Mouse (Mus musculus) adrenal gland (tissue): ENCODE measurements at regions not wholly inside any gene's neighbourhood (a gene's known extent, or its start where the extent isn't known, plus 50 kb on each side); places are given as distances from the start of the nearest gene placed in this dataset.

Experiments
- intact Hi-C: fragments of 180-260 bp; cut with DNase I; formaldehyde crosslinking; loops from one replicate; pipeline ENCODE4 v1.15.1; 2025

DNA sequence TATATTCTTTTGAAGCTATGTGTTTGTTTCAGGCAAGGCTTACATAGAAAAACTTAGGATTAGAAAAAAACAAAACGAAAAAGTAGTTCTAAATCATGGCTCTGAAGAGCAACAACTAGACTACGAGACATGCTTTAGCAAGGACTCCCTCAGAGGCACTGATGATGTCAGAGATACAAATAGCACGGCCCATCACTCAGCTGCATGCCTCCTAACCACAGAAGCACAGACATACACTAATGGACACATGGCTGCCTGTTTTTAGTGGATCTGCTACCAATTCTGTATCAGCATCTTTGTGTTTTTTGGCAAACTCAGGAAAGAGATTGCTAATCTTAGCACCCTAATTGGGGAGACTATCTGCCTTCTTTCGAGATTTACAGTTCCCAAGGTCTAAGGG lies 138.6 kb upstream of the Nt5c1b start:
- intact Hi-C loops: no loop called here

- intact Hi-C loops: no loop called here
Observed at GRCm38 (mm10) chr12:10231683-10232082, 138.1 kb upstream of the Nt5c1b start.

- intact Hi-C loops: no loop called here
Observed at GRCm38 (mm10) chr12:10248110-10248509, 121.7 kb upstream of the Nt5c1b start.

GRCm38 (mm10) chr12:10256385-10256784 lies 113.4 kb upstream of the Nt5c1b start:
- intact Hi-C loops: no loop called here

- intact Hi-C loops: no loop called here
Observed at GRCm38 (mm10) chr12:10266201-10266600, 103.6 kb upstream of the Nt5c1b start.

DNA sequence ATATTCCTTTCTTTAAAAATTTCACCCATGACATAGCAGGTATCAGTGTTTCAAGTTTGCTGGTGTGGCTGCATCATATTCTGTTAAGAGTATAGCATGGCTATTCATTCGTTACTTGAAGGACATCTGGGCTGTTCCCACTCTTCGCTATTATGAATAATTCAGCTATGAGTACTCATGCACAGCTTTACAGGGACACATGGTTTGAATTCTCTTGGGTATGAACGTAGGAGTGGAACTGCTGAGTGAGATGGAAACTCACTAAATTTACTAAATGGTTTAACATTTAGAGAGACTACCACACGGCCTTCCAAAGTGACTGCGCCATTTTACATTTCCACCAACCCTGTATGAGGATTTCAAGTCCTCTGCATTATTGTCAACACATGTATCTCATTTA lies 97.7 kb upstream of the Nt5c1b start:
- intact Hi-C loops: no loop called here

DNA sequence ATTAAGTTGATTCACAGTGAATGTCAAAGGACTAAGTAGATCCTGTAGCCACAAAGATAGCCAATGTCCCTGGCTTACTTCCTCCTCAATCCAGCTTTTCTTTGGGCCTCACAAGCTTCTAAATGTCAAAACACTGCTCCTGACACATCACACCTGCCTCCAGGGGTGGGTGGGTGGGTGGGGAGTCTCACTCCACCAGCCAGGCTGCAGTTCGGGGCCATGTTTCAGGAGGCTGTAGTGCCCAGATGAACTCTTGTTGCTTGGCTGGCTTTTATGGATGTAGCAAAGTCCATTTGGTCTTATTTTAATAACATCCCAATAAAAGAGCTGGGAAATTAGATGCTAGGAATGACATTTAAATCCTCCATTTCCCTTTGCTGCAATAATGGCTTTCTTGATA lies 94.5 kb upstream of the Nt5c1b start:
- intact Hi-C loops: no loop called here

DNA sequence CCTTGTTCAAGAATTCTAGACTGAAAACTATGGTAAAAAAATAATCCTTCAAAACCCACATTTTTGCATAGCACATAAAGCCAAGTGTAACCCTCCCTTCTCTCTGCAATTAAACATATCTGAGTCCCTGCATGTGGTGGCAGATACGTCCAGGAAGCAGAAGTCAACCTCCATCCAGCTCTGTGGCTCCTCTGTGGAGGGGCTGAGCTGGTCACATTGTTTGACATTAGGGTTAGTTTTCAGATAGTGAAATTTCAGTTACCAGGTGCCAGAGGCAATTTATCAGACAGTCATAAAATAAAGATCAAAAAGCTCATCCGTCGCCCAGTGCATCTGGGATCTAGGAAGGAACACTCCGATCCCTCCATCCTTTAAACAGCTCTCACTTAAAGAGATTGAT lies 77.1 kb upstream of the Nt5c1b start:
- intact Hi-C loops: no loop called here

- intact Hi-C loops: no loop called here
Observed at GRCm38 (mm10) chr12:10305970-10306369, 63.8 kb upstream of the Nt5c1b start.
